Mouse (Mus musculus): Measurements from ENCODE around the gene Gm45711. TPM values are rescaled to one million over a fixed set of nuclear protein-coding genes. Genes with fewer than 3 reads are reported as not detected.
"Not testable (repeated sequence)": the region's sequence is repeated elsewhere in the genome, so short reads cannot be mapped to it uniquely, and the experiment has no call there.

Gm45711 gene
- polyA plus RNA-seq, 1 experiment from 2014 or later, result not detected

DNA sequence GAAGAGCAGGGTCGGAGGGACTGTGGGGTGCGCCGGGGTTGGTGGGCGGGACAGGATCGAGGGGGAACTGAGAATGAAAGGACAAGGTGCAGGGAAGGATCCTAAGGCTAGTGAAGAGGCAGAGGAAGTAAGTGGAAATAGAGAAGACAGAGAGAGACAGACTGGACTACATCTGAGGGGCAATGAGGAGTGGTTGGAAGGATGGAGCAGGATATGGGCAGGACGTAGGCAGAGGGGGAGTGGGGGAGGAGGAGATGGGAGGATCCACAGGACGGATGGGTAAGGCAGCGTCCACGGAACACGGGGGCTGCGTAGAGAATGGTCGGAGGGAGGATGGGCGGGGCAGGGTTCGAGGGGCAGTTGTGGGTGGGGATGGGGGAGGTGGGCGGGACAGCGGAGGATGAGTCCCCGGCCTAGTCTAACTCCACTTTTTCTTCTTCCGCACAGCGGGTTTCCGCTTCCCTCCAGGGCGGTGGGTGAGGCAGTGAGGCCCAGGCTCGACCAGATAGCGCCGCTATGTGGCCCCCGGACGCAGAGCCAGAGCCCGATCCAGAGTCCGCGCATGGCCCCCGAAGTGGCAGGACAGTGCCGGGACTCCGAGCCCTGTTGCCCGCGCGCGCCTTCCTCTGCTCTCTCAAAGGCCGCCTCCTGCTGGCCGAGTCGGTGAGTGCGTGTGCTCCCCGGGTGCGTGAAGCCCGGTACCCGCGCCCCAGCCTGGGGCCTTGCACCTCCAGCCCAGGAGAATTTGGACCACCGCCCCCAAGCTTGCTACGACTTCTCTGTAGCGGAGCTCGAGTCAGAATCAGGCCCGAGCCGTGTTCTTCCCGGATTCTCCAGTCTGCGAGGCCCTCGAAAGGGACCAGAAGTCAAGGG lies 30.6 kb upstream of the Gm45711 start:
- Histone ChIP-seq H3K9me3 (no peaks in the 10 kb centered on the region), H3K4me2 (replicated peaks) (peak overlapping the region; percentile 80), H3K4me3 (peak overlapping the region; percentile 57), H3K27me3 (replicated peaks) (no peaks in the 10 kb centered on the region), H3K27ac (peak overlapping the region; percentile 20; the same call in 1 of the 2 replicates), H3K9ac (peak overlapping the region; percentile 77), H3K36me3 (no peaks in the 10 kb centered on the region), H3K4me1 (peaks cover 19% of the 10 kb centered on the region)
- peak; percentile 77 for ATAC-seq (ENCODE audit: low FRiP score, low read depth)
- WGBS, result under 1% methylated on average over 47 of the region's 54 CpGs

GRCm38 (mm10) chr8:104339983-104340232 lies 30.0 kb upstream of the Gm45711 start:
- no peak overlapping the region for H3K27ac ChIP-seq
- 1% methylated on average over 6 of the region's 6 CpGs for WGBS
- no peak for ATAC-seq (ENCODE audit: low FRiP score, low read depth)

GRCm38 (mm10) chr8:104339229-104339982 lies 29.5 kb upstream of the Gm45711 start, which contains the start of gene Cmtm3:
Cmtm3 (plus strand) TSS chr8:104339410.
- peak within 1 kb of the TSS; percentile 80 for H3K4me2 ChIP-seq (replicated peaks)
- no peak within 1 kb of the TSS for H3K27ac ChIP-seq
- 0 out of 2 replicates have a peak, but pooled peaks have one; percentile 6 for ATAC-seq (ENCODE audit: low FRiP score, low read depth)
- peak within 1 kb of the TSS; percentile 77 for H3K9ac ChIP-seq
- no peaks in the 10 kb centered on the region for H3K9me3 ChIP-seq
- peaks cover 19% of the 10 kb centered on the region for H3K4me1 ChIP-seq
- H3K4me3 ChIP-seq, result peak within 1 kb of the TSS; percentile 57
- WGBS, result 22% methylated on average over 18 of the region's 18 CpGs
- no peaks in the 10 kb centered on the region for H3K36me3 ChIP-seq
- no peaks in the 10 kb centered on the region for H3K27me3 ChIP-seq (replicated peaks)

More at GRCm38 (mm10) chr8:104339983-104340232, 30.0 kb upstream of the Gm45711 start:
- H3K4me3 ChIP-seq, result peak overlapping the region; percentile 57
- no peaks in the 10 kb centered on the region for H3K36me3 ChIP-seq
- H3K27me3 ChIP-seq (replicated peaks), result no peaks in the 10 kb centered on the region
- H3K9ac ChIP-seq, result peak overlapping the region; percentile 77
- peaks cover 19% of the 10 kb centered on the region for H3K4me1 ChIP-seq
- H3K9me3 ChIP-seq, result no peaks in the 10 kb centered on the region
- H3K4me2 ChIP-seq (replicated peaks), result peak overlapping the region; percentile 80

GRCm38 (mm10) chr8:104337890-104338289 lies 28.0 kb upstream of the Gm45711 start:
- Histone ChIP-seq H3K4me3 (no peak overlapping the region), H3K27ac (no peak overlapping the region), H3K4me2 (replicated peaks) (no peak overlapping the region), H3K9ac (no peak overlapping the region), H3K4me1 (peaks cover 19% of the 10 kb centered on the region), H3K27me3 (replicated peaks) (no peaks in the 10 kb centered on the region), H3K9me3 (no peaks in the 10 kb centered on the region), H3K36me3 (no peaks in the 10 kb centered on the region)
- 54% methylated on average over 3 of the region's 3 CpGs for WGBS
- ATAC-seq (ENCODE audit: low FRiP score, low read depth), result no peak

GRCm38 (mm10) chr8:104336806-104337205 lies 26.9 kb upstream of the Gm45711 start:
- ATAC-seq (ENCODE audit: low FRiP score, low read depth), result no peak
- no peak overlapping the region for H3K27ac ChIP-seq

DNA sequence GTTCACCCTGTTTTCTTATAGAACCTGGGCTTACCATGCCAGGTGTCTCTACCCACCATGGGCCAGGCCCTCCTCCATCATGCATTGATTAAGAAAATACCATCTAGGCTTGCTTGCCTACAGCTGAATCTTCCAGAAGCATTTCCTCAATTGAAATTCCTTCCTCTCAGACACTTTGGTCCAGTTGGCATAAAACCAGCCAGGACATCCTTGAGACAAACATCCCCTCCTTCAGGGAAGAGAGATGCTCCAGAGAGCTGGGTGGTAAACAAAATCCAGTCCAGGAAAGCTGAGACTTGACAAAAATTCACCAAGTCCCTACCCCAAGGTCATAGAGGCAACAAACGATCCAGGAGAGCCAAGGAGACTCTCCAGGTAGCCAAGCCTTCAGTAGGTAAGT lies 24.3 kb upstream of the Gm45711 start:
- WGBS, result 75% methylated on average over 1 of the region's 1 CpGs
- no peak for ATAC-seq (ENCODE audit: low FRiP score, low read depth)
- Histone ChIP-seq H3K27me3 (replicated peaks) (no peaks in the 10 kb centered on the region), H3K4me2 (replicated peaks) (no peak overlapping the region), H3K9me3 (no peaks in the 10 kb centered on the region), H3K4me1 (no peaks in the 10 kb centered on the region), H3K36me3 (no peaks in the 10 kb centered on the region), H3K27ac (no peak overlapping the region), H3K9ac (no peak overlapping the region), H3K4me3 (no peak overlapping the region)

More at GRCm38 (mm10) chr8:104336806-104337205, 26.9 kb upstream of the Gm45711 start:
- Histone ChIP-seq H3K27me3 (replicated peaks) (no peaks in the 10 kb centered on the region), H3K4me1 (peaks cover 19% of the 10 kb centered on the region), H3K4me3 (no peak overlapping the region), H3K9ac (no peak overlapping the region), H3K36me3 (no peaks in the 10 kb centered on the region), H3K4me2 (replicated peaks) (no peak overlapping the region), H3K9me3 (no peaks in the 10 kb centered on the region)
- 85% methylated on average over 1 of the region's 1 CpGs for WGBS

DNA sequence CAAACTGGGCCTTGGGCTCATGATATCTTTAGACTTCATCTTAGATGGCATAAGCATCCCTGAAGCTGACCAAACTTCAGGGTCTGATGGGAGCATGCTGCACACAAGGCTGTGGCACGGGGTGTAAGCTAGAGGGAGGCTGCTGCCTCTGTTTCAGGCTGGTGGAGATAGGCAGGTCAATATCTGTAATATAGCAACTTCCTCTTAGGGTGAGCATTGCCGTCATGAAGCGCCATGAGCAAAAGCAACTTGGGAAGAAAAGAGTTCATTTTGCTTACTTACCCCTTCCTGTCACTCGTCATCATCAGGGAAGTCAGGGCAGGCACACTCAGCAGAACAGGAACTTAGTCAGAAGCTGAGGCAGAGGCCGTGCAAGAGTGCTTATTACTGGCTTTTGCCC lies 23.9 kb upstream of the Gm45711 start:
- H3K4me1 ChIP-seq, result no peaks in the 10 kb centered on the region
- H3K27me3 ChIP-seq (replicated peaks), result no peaks in the 10 kb centered on the region
- H3K9ac ChIP-seq, result no peak overlapping the region
- H3K4me3 ChIP-seq, result no peak overlapping the region
- no peak overlapping the region for H3K27ac ChIP-seq
- no peak overlapping the region for H3K4me2 ChIP-seq (replicated peaks)
- H3K36me3 ChIP-seq, result no peaks in the 10 kb centered on the region
- ATAC-seq (ENCODE audit: low FRiP score, low read depth), result no peak
- H3K9me3 ChIP-seq, result no peaks in the 10 kb centered on the region
- WGBS, result 78% methylated on average over 5 of the region's 5 CpGs

DNA sequence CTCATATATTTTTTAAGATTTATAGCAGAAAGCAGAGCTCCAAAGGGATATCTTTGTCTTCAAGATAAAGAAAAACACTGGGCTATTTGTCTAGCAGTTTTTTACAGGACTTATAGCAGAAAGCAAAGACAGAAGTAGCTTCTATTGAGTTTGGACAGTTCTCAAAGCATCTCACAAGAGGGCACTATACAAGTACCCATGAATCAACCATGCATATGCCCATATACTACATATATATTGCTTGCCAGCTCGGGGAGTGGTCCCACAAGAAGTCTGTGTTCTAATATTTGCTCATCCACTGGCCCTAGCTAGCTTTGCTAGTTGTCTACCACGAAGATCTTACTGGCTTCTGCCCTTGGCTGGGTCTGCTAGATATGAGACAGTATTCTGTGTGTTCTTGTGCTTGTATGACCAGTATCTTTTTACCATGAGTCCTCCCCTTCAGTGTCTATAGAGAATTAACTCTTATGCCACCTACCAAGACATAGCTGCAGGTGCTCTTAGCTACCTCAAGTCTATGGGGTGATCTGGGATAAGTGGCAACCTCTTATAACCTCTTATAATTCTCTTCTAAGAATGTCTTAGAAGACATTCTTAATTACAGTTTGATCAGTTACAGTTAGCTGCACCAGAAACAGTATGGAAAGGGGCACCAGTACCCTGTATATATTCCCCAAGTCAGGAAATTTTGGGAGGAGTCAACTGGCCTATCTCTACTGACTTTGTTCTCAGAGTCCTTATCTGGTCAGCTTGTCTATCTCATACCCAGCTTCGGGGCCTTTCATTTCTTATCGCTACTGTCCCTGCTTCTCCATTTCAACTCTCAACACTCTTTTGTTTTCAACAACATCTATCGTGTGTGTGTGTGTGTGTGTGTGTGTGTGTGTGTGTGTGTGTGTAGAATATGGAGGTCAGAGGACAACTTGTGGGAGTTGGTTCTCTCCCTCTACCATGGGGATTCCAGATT lies 23.1 kb upstream of the Gm45711 start:
- WGBS, result 84% methylated on average over 5 of the region's 5 CpGs
- Histone ChIP-seq H3K9me3 (no peaks in the 10 kb centered on the region), H3K36me3 (no peaks in the 10 kb centered on the region), H3K9ac (no peak overlapping the region), H3K4me2 (replicated peaks) (no peak overlapping the region), H3K27ac (no peak overlapping the region), H3K27me3 (replicated peaks) (no peaks in the 10 kb centered on the region), H3K4me3 (no peak overlapping the region), H3K4me1 (no peaks in the 10 kb centered on the region)
- no peak for ATAC-seq (ENCODE audit: low FRiP score, low read depth)

DNA sequence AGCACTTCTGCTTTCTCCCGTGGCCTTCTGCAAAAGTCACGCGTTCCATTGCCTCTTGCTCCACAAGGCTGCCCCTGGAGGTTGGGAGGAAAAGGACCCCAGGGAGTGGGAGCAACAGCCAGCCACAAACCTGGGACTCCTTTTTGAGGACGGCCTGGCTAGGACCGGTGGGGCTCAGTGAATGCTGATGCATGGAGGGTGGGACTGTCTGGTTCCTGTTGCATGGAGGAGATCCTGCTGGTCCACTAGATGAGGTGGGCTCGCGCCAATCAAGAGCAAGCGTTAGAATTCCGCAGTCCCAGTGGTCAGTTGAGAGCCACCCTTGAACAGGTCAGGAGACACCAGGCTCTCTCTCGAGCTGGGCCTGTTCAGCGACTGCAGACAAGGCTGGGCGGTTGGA lies 12.0 kb upstream of the Gm45711 start, which contains the start of gene Cmtm2b:
TSS of gene Cmtm2b (plus strand) at position 301 of the 400 bp plus-strand sequence.
- WGBS, result 90% methylated on average over 12 of the region's 12 CpGs
- not testable (repeated sequence) for H3K4me3 ChIP-seq; H3K9me3 ChIP-seq; H3K4me2 ChIP-seq (replicated peaks); H3K27ac ChIP-seq; H3K9ac ChIP-seq; ATAC-seq (ENCODE audit: low FRiP score, low read depth); H3K36me3 ChIP-seq; H3K27me3 ChIP-seq (replicated peaks); H3K4me1 ChIP-seq

GRCm38 (mm10) chr8:104321267-104321666 lies 11.4 kb upstream of the Gm45711 start, which contains the start of gene Gm11020:
Gm11020 (plus strand) TSS chr8:104321567.
- 88% methylated on average over 11 of the region's 11 CpGs for WGBS

DNA sequence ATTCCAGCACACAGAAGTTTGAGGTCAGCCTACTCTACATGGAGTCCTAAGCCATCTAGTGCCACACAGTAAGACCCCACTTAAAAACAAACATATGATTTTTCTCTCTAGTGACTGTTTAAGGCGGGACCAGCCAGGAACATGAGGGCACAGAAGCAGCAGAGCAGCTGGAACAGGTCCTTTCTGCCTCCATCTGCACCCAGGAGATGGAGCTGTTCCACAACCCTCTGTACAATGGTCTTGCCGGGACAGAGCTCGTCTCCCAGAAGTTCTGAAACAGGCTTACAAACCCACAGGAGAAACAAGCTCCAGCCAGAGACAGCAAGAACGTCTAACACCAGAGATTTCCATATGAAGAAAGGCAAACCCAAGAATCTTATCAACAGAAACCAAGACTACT lies 3.4 kb upstream of the Gm45711 start:
- Histone ChIP-seq H3K36me3 (no peaks in the 10 kb centered on the region), H3K27ac (no peak overlapping the region), H3K9ac (no peak overlapping the region), H3K9me3 (no peaks in the 10 kb centered on the region), H3K4me2 (replicated peaks) (no peak overlapping the region), H3K27me3 (replicated peaks) (no peaks in the 10 kb centered on the region), H3K4me3 (no peak overlapping the region), H3K4me1 (no peaks in the 10 kb centered on the region)
- WGBS, result 87% methylated on average over 4 of the region's 4 CpGs
- ATAC-seq (ENCODE audit: low FRiP score, low read depth), result no peak

More at GRCm38 (mm10) chr8:104321267-104321666, 11.4 kb upstream of the Gm45711 start, which contains the start of gene Gm11020:
- not testable (repeated sequence) for H3K27me3 ChIP-seq (replicated peaks); H3K27ac ChIP-seq; H3K9ac ChIP-seq; H3K4me1 ChIP-seq; H3K36me3 ChIP-seq; H3K9me3 ChIP-seq; ATAC-seq (ENCODE audit: low FRiP score, low read depth); H3K4me3 ChIP-seq; H3K4me2 ChIP-seq (replicated peaks)

All from neural tube, embryonic 12.5 days (tissue).